ENCODE assay signal across 13 mouse cellular contexts in the genomic region with DNA sequence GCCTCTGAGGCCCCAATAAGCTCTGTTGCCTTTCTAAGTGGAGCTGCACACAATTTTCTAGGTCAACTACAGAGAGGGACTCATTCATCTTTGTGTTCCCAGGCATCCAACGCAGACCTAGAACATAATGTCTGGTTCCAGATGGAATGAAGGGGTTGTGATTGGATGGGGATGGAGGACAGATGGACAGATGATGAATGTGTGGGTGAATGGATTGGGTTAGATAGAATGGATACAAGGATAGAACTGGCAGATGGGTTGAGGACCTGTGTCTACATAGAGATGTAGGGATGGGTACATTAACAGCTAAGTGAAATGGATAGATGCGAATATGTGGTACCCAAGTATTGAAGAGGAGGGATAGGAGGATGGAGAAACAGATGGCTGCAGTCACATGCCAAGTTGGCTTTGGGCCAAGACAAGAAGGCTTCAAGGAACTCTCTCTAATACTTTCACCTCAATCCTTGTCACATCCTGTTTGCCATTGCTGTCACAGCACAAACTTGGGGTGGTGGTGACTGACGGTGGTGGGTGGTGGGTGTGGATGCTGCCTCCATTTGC. TPM values are rescaled to one million over a fixed set of nuclear protein-coding genes. Genes with fewer than 3 reads are reported as not detected.
A peak's percentile ranks its signal among the peaks of the same experiment; 100 is the strongest.
DNase-seq lines count a peak whose midpoint lies in the region; ATAC-seq and TF ChIP-seq lines count a peak whose summit lies in the region.
"Had no signal": no experiment of that assay in that cellular context is flagged by ENCODE, and none has a peak within 500 bp of the region (broad histone marks: within the 10 kb centered on the region; RNA-seq: fewer than 3 reads in every experiment).

No protein-coding gene starts in this region.

- no peak overlapping the region for H3K4me2 ChIP-seq in forebrain, embryonic 14.5 days (ENCODE audit: low read length)
- no peak overlapping the region for H3K4me2 ChIP-seq in forebrain, postnatal 0 days (ENCODE audit: low read depth)
- H3K4me2 ChIP-seq: embryonic facial prominence, embryonic 12.5 days; forebrain, embryonic 12.5 days; hindbrain, embryonic 13.5 days had no signal

- TF ChIP-seq CTCF in forebrain, postnatal 0 days (IDR thresholded peaks at IDR 0.05; ENCODE audit: low read depth), result no peak
- TF ChIP-seq CTCF in brain, embryonic 14.5 days (IDR thresholded peaks at IDR 0.05; ENCODE audit: borderline replicate concordance, extremely low read depth, insufficient read depth, insufficient read length), result no peak

- no peak overlapping the region for H3K27ac ChIP-seq in forebrain, embryonic 14.5 days (ENCODE audit: low read depth, low read length)
- no peak overlapping the region for H3K27ac ChIP-seq in forebrain, postnatal 0 days (ENCODE audit: low read depth, low read length)
- H3K27ac ChIP-seq: embryonic facial prominence, embryonic 12.5 days; forebrain, embryonic 12.5 days; heart, embryonic 10.5 days; hindbrain, embryonic 13.5 days had no signal

- WGBS in forebrain, embryonic 14.5 days, result 73% methylated on average over 3 of the region's 3 CpGs
- 54% methylated on average over 3 of the region's 3 CpGs for WGBS in forebrain, postnatal 0 days

- peak; percentile 8; the same call in 1 of the 2 replicates for ATAC-seq in forebrain, embryonic 14.5 days
- no peak for ATAC-seq in forebrain, postnatal 0 days

- no peaks in the 10 kb centered on the region for H3K36me3 ChIP-seq in forebrain, embryonic 14.5 days (ENCODE audit: control insufficient read depth, insufficient read depth, low read length)
- no peaks in the 10 kb centered on the region for H3K36me3 ChIP-seq in forebrain, postnatal 0 days (ENCODE audit: insufficient read depth)
- H3K36me3 ChIP-seq: embryonic facial prominence, embryonic 12.5 days; forebrain, embryonic 12.5 days; heart, embryonic 10.5 days; hindbrain, embryonic 13.5 days had no signal

- H3K9me3 ChIP-seq in forebrain, embryonic 14.5 days (replicated peaks; ENCODE audit: control insufficient read depth, low read length), result no peaks in the 10 kb centered on the region
- H3K9me3 ChIP-seq in forebrain, postnatal 0 days (ENCODE audit: low read length), result no peaks in the 10 kb centered on the region
- H3K9me3 ChIP-seq: embryonic facial prominence, embryonic 12.5 days; forebrain, embryonic 12.5 days; heart, embryonic 10.5 days; hindbrain, embryonic 13.5 days had no signal

- intact Hi-C loops in left cerebral cortex, postnatal 14 days (cut with DNase I), result no loop called here

- DNase-seq in forebrain, embryonic 14.5 days (ENCODE audit: low spot score), result peak; percentile 44
- no peak for DNase-seq in forebrain, postnatal 0 days
- peak; percentile 63 for DNase-seq in brain, embryonic 14.5 days (ENCODE audit: low read depth)
- peak; percentile 81 to 93 for DNase-seq in layer of hippocampus, adult 18-20 months (ENCODE audit: low spot score in 2 of 2)
- peak; percentile 66 to 67 for DNase-seq in left cerebral cortex, postnatal 14 days (ENCODE audit: low spot score in 2 of 2)
- no peak for DNase-seq in thymus, postnatal 10 days (ENCODE audit: low spot score in 2 of 2)
- DNase-seq in spleen, postnatal 10 days (ENCODE audit: low spot score in 2 of 2), result no peak
- no peak for DNase-seq in embryo, embryonic 10 days (ENCODE audit: low spot score)
- DNase-seq: thymus, postnatal 14 days had no signal

- no peaks in the 10 kb centered on the region for H3K4me1 ChIP-seq in forebrain, embryonic 14.5 days (ENCODE audit: control insufficient read depth, insufficient read depth, low read length)
- H3K4me1 ChIP-seq in forebrain, postnatal 0 days (ENCODE audit: insufficient read depth), result no peaks in the 10 kb centered on the region
- H3K4me1 ChIP-seq: embryonic facial prominence, embryonic 12.5 days had no signal

- H3K27me3 ChIP-seq in forebrain, embryonic 14.5 days (replicated peaks; ENCODE audit: control insufficient read depth, insufficient read depth, low read length), result no peaks in the 10 kb centered on the region
- no peaks in the 10 kb centered on the region for H3K27me3 ChIP-seq in forebrain, postnatal 0 days (ENCODE audit: insufficient read depth, low read length)
- H3K27me3 ChIP-seq: hindbrain, embryonic 13.5 days had no signal

- H3K9ac ChIP-seq in forebrain, embryonic 14.5 days (ENCODE audit: low read length), result no peak overlapping the region
- H3K9ac ChIP-seq in forebrain, postnatal 0 days, result no peak overlapping the region
- H3K9ac ChIP-seq: embryonic facial prominence, embryonic 12.5 days; forebrain, embryonic 12.5 days; hindbrain, embryonic 13.5 days had no signal

- no peak for TF ChIP-seq POLR2A in brain, embryonic 14.5 days (IDR thresholded peaks at IDR 0.05; ENCODE audit: borderline replicate concordance, extremely low read depth, insufficient read depth, insufficient read length, poor library complexity, severe bottlenecking)

- H3K4me3 ChIP-seq in forebrain, embryonic 14.5 days (ENCODE audit: low read depth, low read length), result no peak overlapping the region
- H3K4me3 ChIP-seq in forebrain, postnatal 0 days (ENCODE audit: low read depth, low read length), result no peak overlapping the region
- H3K4me3 ChIP-seq: embryonic facial prominence, embryonic 12.5 days; forebrain, embryonic 12.5 days; heart, embryonic 10.5 days; hindbrain, embryonic 13.5 days had no signal

RNA-seq across cellular contexts. Expression of gene Ky, which starts 9.0 kb away (rescaled TPM):
- polyA plus RNA-seq in forebrain, embryonic 14.5 days (2014; fragmentation: Nextera tagmentation; extraction: Ambion mirVana), result 0.30 and 0.31 TPM in 2 replicates
- 1.9 and 2.0 TPM in 2 replicates for total RNA-seq in forebrain, postnatal 0 days (2014; rRNA removed)
- polyA plus RNA-seq in forebrain, postnatal 0 days (2015; fragmentation: Nextera tagmentation; extraction: Ambion mirVana), result 0.30 and 0.59 TPM in 2 replicates
- polyA plus RNA-seq in brain, embryonic 14.5 days (2012; rRNA removed), result 0.68 and 1.6 TPM in 2 replicates
- total RNA-seq in layer of hippocampus, adult 18-20 months (2021), result 1 to 10 TPM; 2.3 to 3.0 TPM
- total RNA-seq in left cerebral cortex, postnatal 14 days (2021), result 1 to 10 TPM; 3.1 to 3.9 TPM

Comparison
In these comparisons a context has a peak if more than half of its experiments do, and no peak if none do; other contexts are left out.
1. DNase-seq: peak in forebrain, embryonic 14.5 days (single experiment), brain, embryonic 14.5 days (single experiment), layer of hippocampus, adult 18-20 months (2 of 2) and left cerebral cortex, postnatal 14 days (2 of 2); none in forebrain, postnatal 0 days (single experiment), thymus, postnatal 10 days (0 of 2), spleen, postnatal 10 days (0 of 2) and embryo, embryonic 10 days (single experiment).